Mouse (Mus musculus) liver, adult 2 months (tissue): ENCODE results near the gene Vps8. TPM values are rescaled to one million over a fixed set of nuclear protein-coding genes. Genes with fewer than 3 reads are reported as not detected.

ENCODE experiments used
- DNase-seq: peaks from one replicate; pipeline ENCODE4 v3.0.0-alpha.2; 2011; ENCODE audit warnings: low read depth, low spot score; ENCODE audit errors: extremely low read depth
- H3K27ac ChIP-seq: fragments of 200-500 bp; replicated peaks from 2 replicates; pipeline ENCODE4 v1.5.1; 2012; ENCODE audit warnings: low read depth, mild to moderate bottlenecking, control low read depth, inconsistent platforms, low read length; ENCODE audit not compliant: insufficient read depth
- H3K27me3 ChIP-seq: fragments of 200-500 bp; 2 replicates; pipeline ENCODE4 v1.6.1; 2012; ENCODE audit warnings: mild to moderate bottlenecking, moderate library complexity, low read length, inconsistent platforms; ENCODE audit not compliant: control insufficient read depth, insufficient read depth
- H3K36me3 ChIP-seq: fragments of 200-500 bp; 2 replicates; pipeline ENCODE4 v1.6.1; 2012; ENCODE audit warnings: low read length, inconsistent platforms; ENCODE audit not compliant: control insufficient read depth, insufficient read depth
- H3K4me1 ChIP-seq: fragments of 200-500 bp; 2 replicates; pipeline ENCODE4 v1.6.1; 2011; ENCODE audit warnings: low read length; ENCODE audit not compliant: control insufficient read depth, insufficient read depth
- H3K4me3 ChIP-seq: fragments of 200-500 bp; 2 replicates; pipeline ENCODE4 v1.5.1; 2011; ENCODE audit warnings: low read depth, mild to moderate bottlenecking, control low read depth, low read length, moderate library complexity; ENCODE audit not compliant: insufficient read depth
- H3K79me2 ChIP-seq: fragments of 200-500 bp; 2 replicates; pipeline ENCODE4 v1.6.1; 2012; ENCODE audit warnings: inconsistent platforms, mild to moderate bottlenecking, low read length, moderate library complexity; ENCODE audit not compliant: control insufficient read depth, insufficient read depth
- H3K9ac ChIP-seq: fragments of 200-500 bp; 2 replicates; pipeline ENCODE4 v1.6.1; 2012; ENCODE audit warnings: low read depth, mild to moderate bottlenecking, control low read depth, inconsistent platforms, low read length
- CTCF ChIP-seq: fragments of 200-500 bp; IDR thresholded peaks from 2 replicates; pipeline ENCODE4 v1.5.1; 2011; ENCODE audit warnings: low read depth, low read length, control low read depth
- POLR2A ChIP-seq: fragments of 200-500 bp; IDR thresholded peaks from 2 replicates; pipeline ENCODE4 v1.6.1; 2011; ENCODE audit warnings: low read length, control low read depth; ENCODE audit not compliant: insufficient read depth; ENCODE audit errors: extremely low read depth
- whole genome bisulfite sequencing: fragments of 180-500 bp; shearing (Covaris S2); methylation state at CpG from one replicate; pipeline ENCODE4 v1.1.7; 2018; 5-methylcytosine and 5-hydroxymethylcytosine counted together
- polyA plus RNA-seq: library from polyadenylated mRNA; depleted of rRNA; stranded (reverse); fragments of >200 nt; gene quantifications from 2 replicates; pipeline ENCODE4 v1.2.3, GENCODE M21; 2012
- total RNA-seq: library from RNA; depleted of rRNA; stranded (reverse); fragments of >200 nt; gene quantifications from 2 replicates; pipeline ENCODE4 v1.2.3, GENCODE M21; 2014

Vps8 gene
- total and polyA plus RNA-seq, 2 experiments: 5.4 to 6.8 TPM

GRCm38 (mm10) chr16:21627248-21627647 is 204.3 kb downstream of the Vps8 start:
- TF ChIP-seq POLR2A (no peak), CTCF (no peak)
- no peak overlapping the region for H3K27ac ChIP-seq
- 95% methylated on average over 6 of the region's 6 CpGs for WGBS

GRCm38 (mm10) chr16:21628061-21628591 is 205.2 kb downstream of the Vps8 start:
- TF ChIP-seq CTCF: no peak
- no peak for TF ChIP-seq POLR2A
- H3K27me3 ChIP-seq: no peaks in the 10 kb centered on the region
- no peak overlapping the region for H3K4me3 ChIP-seq
- no peaks in the 10 kb centered on the region for H3K36me3 ChIP-seq
- no peak for DNase-seq
- WGBS: 94% methylated on average over 13 of the region's 13 CpGs
- H3K4me1 ChIP-seq: no peaks in the 10 kb centered on the region
- H3K27ac ChIP-seq: no peak overlapping the region
- no peaks in the 10 kb centered on the region for H3K79me2 ChIP-seq
- H3K9ac ChIP-seq: no peak overlapping the region

More at GRCm38 (mm10) chr16:21627248-21627647, 204.3 kb downstream of the Vps8 start:
- no peak overlapping the region for H3K9ac ChIP-seq
- no peaks in the 10 kb centered on the region for H3K36me3 ChIP-seq
- no peaks in the 10 kb centered on the region for H3K79me2 ChIP-seq
- no peaks in the 10 kb centered on the region for H3K4me1 ChIP-seq
- DNase-seq: no peak
- no peaks in the 10 kb centered on the region for H3K27me3 ChIP-seq
- no peak overlapping the region for H3K4me3 ChIP-seq

GRCm38 (mm10) chr16:21630614-21631013 is 207.7 kb downstream of the Vps8 start:
- H3K9ac ChIP-seq: no peak overlapping the region
- no peaks in the 10 kb centered on the region for H3K36me3 ChIP-seq
- WGBS: 83% methylated on average over 4 of the region's 4 CpGs
- H3K27me3 ChIP-seq: no peaks in the 10 kb centered on the region
- no peaks in the 10 kb centered on the region for H3K79me2 ChIP-seq
- H3K27ac ChIP-seq: no peak overlapping the region
- no peak overlapping the region for H3K4me3 ChIP-seq
- H3K4me1 ChIP-seq: no peaks in the 10 kb centered on the region
- TF ChIP-seq POLR2A (no peak), CTCF (no peak)
- no peak for DNase-seq

GRCm38 (mm10) chr16:21631815-21632222 is 208.9 kb downstream of the Vps8 start:
- DNase-seq: no peak
- no peaks in the 10 kb centered on the region for H3K36me3 ChIP-seq
- TF ChIP-seq POLR2A (no peak), CTCF (no peak)
- no peak overlapping the region for H3K27ac ChIP-seq
- no peak overlapping the region for H3K4me3 ChIP-seq
- 88% methylated on average over 4 of the region's 4 CpGs for WGBS
- H3K9ac ChIP-seq: no peak overlapping the region
- no peaks in the 10 kb centered on the region for H3K27me3 ChIP-seq
- H3K79me2 ChIP-seq: no peaks in the 10 kb centered on the region
- H3K4me1 ChIP-seq: no peaks in the 10 kb centered on the region

GRCm38 (mm10) chr16:21634460-21634859 is 211.5 kb downstream of the Vps8 start:
- Histone ChIP-seq H3K79me2 (no peaks in the 10 kb centered on the region), H3K36me3 (no peaks in the 10 kb centered on the region), H3K4me1 (no peaks in the 10 kb centered on the region), H3K27me3 (no peaks in the 10 kb centered on the region), H3K27ac (no peak overlapping the region), H3K4me3 (no peak overlapping the region), H3K9ac (no peak overlapping the region)
- no peak for DNase-seq
- TF ChIP-seq POLR2A (no peak), CTCF (no peak)

- Histone ChIP-seq H3K4me1 (peaks cover 3% of the 10 kb centered on the region; the same call in 1 of the 2 replicates), H3K27ac (peak overlapping the region; percentile 57; the same call in 1 of the 2 replicates), H3K36me3 (no peaks in the 10 kb centered on the region), H3K79me2 (no peaks in the 10 kb centered on the region), H3K4me3 (no peak overlapping the region), H3K9ac (no peak overlapping the region), H3K27me3 (no peaks in the 10 kb centered on the region)
- 75% methylated on average over 5 of the region's 5 CpGs for WGBS
- no peak for TF ChIP-seq CTCF
- no peak for TF ChIP-seq POLR2A
- DNase-seq: no peak
Measured at GRCm38 (mm10) chr16:21636156-21636853, 213.4 kb downstream of the Vps8 start.
